Mouse (Mus musculus) right cerebral cortex, postnatal 14 days (tissue): ENCODE measurements around the gene S1pr1.

ENCODE experiments used
- DNase-seq: peaks from one replicate; pipeline ENCODE4 v3.0.0; 2022

S1pr1 gene

GRCm38 (mm10) chr3:115714671-115715651 lies at the start of gene S1pr1:
Gene S1pr1, minus strand, starts transcription at chr3:115715072.
- DNase-seq, result peak; percentile 57

DNA sequence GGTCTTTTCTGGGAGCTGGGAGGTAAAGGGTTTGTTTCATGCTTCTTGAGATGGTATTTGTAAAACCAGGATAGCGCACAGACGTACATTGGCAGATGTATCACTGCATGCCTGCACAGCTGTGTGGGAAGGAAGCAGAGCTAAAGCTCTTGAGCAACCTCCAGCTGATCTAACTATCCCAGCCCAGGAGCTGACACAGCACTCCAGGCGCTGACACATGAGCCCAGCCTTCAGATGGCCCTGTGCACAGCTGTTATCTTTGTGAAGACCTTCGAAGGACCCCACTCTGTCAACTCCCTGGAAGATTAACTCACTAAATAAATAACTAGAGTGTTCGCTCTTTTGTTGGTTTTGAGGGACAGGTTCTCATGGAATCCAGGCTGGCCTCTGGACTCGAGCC lies 48.4 kb upstream of the S1pr1 start:
- no peak for DNase-seq

DNA sequence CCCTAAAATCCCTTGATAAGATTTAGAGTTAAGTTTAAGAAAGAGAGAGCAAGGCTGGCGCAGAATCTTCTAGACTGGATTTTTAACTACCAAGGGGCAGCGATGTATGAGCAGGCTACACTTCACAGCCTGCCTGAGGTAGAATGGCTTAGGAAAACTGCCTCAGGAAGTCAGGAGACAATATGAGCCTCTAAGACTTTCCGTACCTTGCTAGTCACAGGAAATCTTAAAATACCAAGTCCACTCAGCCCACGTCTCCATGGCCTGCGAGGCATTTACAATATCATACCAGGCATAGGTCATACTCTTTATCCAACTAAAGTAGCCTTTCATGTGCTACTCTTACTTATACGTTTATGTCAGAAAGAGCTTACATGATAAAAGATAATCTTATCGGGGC lies 48.0 kb upstream of the S1pr1 start:
- no peak for DNase-seq

DNA sequence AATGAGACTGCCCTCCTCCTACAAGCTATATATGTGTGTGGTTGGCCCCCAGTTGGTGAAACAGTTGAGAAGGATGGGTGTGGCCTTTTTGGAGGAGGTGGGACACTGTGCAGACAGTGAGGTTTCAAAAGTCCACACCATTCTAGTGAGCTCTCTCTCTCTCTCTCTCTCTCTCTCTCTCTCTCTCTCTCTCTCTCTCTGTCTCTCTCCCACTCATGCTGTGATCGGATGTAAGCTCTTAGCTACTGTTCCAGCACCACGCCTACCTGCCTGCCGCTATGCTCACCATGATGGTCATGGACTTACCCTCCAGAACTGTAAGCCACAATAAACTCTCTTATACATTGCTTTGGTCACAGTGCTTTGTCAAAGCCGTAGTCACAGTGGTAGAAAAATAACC lies 44.8 kb upstream of the S1pr1 start:
- no peak for DNase-seq

- no peak for DNase-seq
These were observed 43.6 kb upstream of the S1pr1 start for GRCm38 (mm10) chr3:115758455-115758912.

DNA sequence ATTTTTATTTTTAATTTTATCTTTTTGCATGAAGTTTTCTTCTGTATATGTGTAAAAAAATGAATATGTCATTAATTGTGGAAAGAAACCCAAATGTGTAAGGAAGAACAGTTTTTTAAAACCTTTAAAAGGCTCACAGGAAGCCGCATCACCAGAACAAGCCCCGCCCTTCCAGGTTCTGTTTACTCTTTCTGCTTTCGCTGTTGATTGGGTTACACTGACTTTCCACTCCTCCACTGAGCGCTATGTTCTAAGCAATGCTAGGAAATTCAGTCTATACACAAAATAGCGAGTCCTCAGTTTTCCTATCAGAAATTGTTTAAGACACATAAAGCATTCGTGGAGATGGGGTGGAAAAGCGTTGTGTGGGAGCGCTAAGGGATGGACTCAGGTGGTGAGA lies 39.6 kb upstream of the S1pr1 start:
- no peak for DNase-seq

GRCm38 (mm10) chr3:115750369-115750768 lies 35.5 kb upstream of the S1pr1 start:
- DNase-seq, result no peak

GRCm38 (mm10) chr3:115748289-115748989 lies 33.6 kb upstream of the S1pr1 start:
- DNase-seq, result no peak

GRCm38 (mm10) chr3:115746511-115746910 lies 31.6 kb upstream of the S1pr1 start:
- DNase-seq, result no peak

GRCm38 (mm10) chr3:115745088-115745487 lies 30.2 kb upstream of the S1pr1 start:
- no peak for DNase-seq

- DNase-seq, result no peak
These were observed 23.7 kb upstream of the S1pr1 start for GRCm38 (mm10) chr3:115738524-115738923.

- DNase-seq, result peak; percentile 43
These were observed 23.0 kb upstream of the S1pr1 start for GRCm38 (mm10) chr3:115737785-115738318.

DNA sequence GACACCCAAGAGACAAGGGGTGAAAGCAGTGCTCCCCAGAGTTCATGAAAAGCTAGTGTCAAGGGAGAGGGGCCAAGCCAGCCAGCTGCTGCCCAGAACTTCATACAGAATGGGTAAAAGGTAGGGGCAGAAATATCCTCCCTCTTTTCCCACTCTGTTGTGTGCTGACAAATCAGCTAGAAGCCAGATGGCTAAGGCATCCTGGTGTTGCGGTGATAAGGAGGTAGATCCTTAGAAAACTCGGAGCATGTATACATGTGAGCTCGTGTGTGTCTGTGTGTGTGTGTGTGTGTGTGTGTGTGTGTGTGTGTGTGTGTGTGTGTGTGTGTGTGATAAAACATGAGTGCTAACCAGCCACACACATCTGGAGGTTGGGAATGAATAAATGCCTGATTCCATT lies 20.7 kb upstream of the S1pr1 start:
- DNase-seq, result no peak

GRCm38 (mm10) chr3:115734841-115735240 lies 20.0 kb upstream of the S1pr1 start:
- no peak for DNase-seq

DNA sequence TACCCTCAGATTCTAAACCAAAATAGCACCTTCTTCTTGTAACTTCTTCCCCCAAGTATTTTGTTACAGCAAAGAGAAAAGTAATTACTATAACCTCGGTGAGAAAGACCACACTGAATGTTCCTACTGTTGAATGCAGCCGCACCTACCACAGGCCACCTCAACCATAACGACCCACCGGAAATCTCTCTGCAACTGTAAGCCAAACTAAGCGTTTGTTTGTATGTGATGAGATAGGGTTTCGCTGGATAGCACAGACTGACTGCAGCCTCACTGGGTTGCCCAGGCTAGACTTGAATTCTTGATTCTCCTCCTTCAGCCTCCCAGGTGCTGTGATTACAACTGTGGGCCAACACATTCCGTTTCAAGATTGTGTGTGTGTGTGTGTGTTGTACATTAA lies 15.5 kb upstream of the S1pr1 start:
- DNase-seq, result no peak

GRCm38 (mm10) chr3:115729187-115729586 lies 14.3 kb upstream of the S1pr1 start:
- DNase-seq, result no peak

DNA sequence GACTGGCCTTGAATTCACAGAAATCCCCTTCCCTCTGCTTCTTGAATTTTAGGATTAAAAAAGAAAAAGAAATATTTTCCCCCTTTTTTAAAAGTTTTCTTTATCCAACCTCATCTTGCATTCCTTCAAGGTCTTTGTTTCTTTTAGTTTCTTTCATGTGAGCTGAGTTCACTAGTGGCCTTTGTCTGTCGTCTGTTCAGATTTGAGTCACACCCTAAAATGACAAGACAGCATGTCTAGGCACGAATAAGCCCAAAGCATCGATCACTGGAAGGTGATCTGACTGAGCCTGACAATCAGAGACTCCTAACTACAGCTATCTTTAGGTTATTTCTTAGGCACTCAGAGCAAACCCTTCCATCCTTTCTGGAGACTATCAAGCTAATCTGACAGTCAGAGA lies 13.3 kb upstream of the S1pr1 start:
- DNase-seq, result no peak

DNA sequence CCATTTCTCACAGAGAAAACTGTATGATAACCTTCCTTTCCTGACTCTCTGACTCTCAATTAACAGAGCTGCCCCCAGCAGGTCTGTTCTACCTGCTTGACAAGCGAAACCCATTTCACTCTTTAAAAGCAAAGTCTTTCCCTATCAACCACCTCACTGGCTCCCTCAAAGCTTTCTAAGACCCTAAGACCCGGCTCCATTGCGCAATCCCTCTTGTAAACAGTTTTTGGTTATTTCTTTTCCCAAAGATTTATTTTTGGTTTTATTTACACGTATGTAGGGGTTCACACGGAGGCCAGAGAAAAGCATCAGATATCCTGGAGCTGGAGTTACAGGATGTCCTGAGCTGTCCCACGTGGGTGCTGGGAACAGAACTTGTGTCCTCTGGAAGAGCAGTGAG lies 4.0 kb upstream of the S1pr1 start:
- no peak for DNase-seq

DNA sequence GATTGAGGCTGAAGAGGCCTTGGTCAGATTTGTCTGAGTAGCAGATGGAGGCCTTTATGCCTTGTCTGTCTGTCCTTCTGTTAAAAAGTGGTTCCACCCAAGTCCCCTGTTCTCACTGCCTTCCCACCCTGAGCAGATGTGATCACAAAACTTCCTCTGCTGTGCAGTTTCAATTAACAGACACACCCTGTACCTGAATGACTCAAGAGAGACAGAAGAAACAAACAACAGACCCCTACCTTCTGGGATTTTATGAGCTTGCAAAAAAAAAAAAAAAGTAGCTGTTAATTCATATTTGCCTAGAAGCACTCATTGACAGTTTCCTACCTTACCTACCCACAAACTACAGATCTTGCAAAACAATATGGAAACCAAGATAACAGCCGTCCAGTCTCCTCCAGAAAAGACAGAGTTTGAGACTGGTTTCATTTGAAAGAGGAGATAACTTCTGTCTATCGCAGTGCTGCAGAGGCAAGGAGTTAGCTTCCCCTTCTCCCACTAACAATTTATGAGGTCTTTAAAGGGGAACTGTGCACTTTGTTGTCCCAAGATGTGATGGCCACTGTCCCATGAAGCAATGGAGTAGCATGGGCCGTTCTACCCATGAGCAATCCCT lies 1.1 kb upstream of the S1pr1 start:
- no peak for DNase-seq

DNA sequence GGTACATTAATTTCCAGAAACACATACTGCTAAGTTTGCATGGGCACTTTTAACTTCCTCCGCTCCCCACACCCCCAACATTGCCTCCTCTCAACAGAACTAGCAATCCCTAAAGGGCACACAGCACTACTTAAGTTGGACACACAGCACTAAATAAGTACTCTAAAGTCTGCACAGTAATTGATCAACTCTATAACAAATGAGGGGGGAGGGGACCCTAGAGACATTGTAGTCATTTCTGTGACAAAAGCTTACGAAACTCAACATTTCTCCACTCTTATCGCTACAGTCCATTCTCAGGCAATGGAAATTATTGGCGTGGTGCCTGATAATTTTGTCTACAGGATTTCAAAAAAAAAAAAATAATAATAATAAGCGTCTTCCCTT lies 830 bp downstream of the S1pr1 start:
- no peak for DNase-seq

DNA sequence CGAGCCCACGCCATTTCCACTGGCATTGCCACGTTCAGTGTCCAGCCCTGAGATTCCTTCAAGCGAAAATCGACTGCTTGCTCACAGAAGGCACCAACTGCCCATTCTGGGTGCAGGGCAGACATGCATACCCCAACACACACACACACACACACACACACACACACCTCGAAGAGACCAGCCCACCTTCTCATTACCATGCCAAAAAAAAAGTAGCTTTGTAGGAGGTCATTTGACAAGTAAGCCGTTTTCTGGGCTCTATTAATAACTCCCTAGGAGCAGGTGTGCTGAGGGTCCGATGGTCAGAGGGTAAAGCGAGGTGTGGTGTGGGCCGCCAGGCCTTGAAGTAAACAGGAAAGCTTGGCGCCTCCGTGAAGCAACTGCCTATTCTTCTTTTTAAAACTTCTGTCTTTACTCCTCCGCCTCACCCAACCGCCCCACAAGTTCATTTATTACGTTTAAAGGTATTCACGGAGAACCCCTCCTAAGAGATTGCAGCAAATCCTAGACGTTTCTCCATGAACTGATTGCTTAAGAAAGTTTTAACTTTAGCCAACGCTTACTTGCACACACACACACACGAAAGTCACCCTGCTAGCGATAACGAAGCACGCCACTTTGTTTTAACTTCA lies 1.3 kb downstream of the S1pr1 start:
- no peak for DNase-seq

GRCm38 (mm10) chr3:115712808-115713200 lies 2.1 kb downstream of the S1pr1 start:
- peak; percentile 51 for DNase-seq
